Mouse (Mus musculus): ENCODE measurements at regions not wholly inside any gene's neighbourhood (a gene's known extent, or its start where the extent isn't known, plus 50 kb on each side); places are given as distances from the start of the nearest gene placed in this dataset.

DNA sequence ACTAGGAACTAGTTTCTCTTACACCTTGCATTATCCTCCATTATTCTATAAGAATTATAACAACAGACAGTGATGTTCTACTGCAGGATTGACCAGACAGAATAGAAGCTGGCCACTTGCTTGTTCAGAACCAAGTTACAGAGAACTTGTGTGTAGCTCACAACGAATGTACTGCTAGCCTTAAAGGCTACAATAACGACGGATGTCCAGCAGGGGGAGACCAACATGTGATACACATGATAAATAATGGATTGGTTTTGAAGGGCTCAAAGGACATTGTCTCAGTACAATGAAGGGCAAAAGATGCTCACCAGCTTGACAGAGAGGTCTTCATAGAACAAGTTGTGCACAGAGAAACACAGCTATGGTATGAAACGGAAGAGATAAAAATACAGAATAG, 493.9 kb upstream of the Syt1 start:
- TF ChIP-seq GATA1 (IDR thresholded peaks at IDR 0.05; ENCODE audit: low read depth, low read length) (no peak), ZC3H11A (IDR thresholded peaks at IDR 0.05; ENCODE audit: low read depth, low read length) (no peak), POLR2AphosphoS2 (IDR thresholded peaks at IDR 0.05; ENCODE audit: low read length) (no peak), CTCF (IDR thresholded peaks at IDR 0.05 in 2 of 3, conservative IDR thresholded peaks at IDR 0.05 in 1 of 3; ENCODE audit: control insufficient read depth in 1 of 3, insufficient read depth in 1 of 3, low read depth in 2 of 3, low read length in 3 of 3, poor library complexity in 1 of 3, severe bottlenecking in 1 of 3) (peak in 2 of 3 experiments; percentile 12 to 26; a peak in 2 of 6 replicates), USF1 (IDR thresholded peaks at IDR 0.05; ENCODE audit: low read depth, low read length) (no peak), EP300 (IDR thresholded peaks at IDR 0.05; ENCODE audit: low read depth in 1 of 2, low read length in 2 of 2) (no peak), POLR2A (IDR thresholded peaks at IDR 0.05; ENCODE audit: control insufficient read depth in 1 of 2, insufficient read depth in 1 of 2, low read depth in 1 of 2, low read length in 2 of 2, poor library complexity in 1 of 2) (no peak), TCF12 (IDR thresholded peaks at IDR 0.05; ENCODE audit: low read depth, low read length) (no peak), MYC (IDR thresholded peaks at IDR 0.05; ENCODE audit: low read depth, low read length) (no peak)

All from MEL (cell line).